Mouse (Mus musculus): ENCODE measurements around the gene Ina.

The Ina gene

GRCm38 (mm10) chr19:47067096-47067882 lies 52.8 kb downstream of the Ina start, which contains the start of gene Taf5:
Taf5 (plus strand) TSS chr19:47067746.
- peak; percentile 96 for DNase-seq

- DNase-seq: peak; percentile 84
Measured at GRCm38 (mm10) chr19:47067924-47068611, 53.6 kb downstream of the Ina start.

Data from layer of hippocampus, adult 9-11 months (tissue).